Mouse (Mus musculus) embryonic facial prominence, embryonic 10.5 days (tissue): Measurements from ENCODE around the gene Dad1. TPM values are rescaled to one million over a fixed set of nuclear protein-coding genes. Genes with fewer than 3 reads are reported as not detected.
A peak's percentile ranks its signal among the peaks of the same experiment; 100 is the strongest.
"Not testable (repeated sequence)": the region's sequence is repeated elsewhere in the genome, so short reads cannot be mapped to it uniquely, and the experiment has no call there.

Source experiments
- DNase-seq: peaks from one replicate; pipeline ENCODE4 v3.0.0-alpha.2; 2017; ENCODE audit warnings: low spot score
- H3K27ac ChIP-seq: fragments of 300-500 bp; sonication (generic); replicated peaks from 2 replicates; pipeline ENCODE4 v1.5.1; 2016; ENCODE audit warnings: mild to moderate bottlenecking
- H3K27me3 ChIP-seq: fragments of 300-500 bp; sonication (generic); replicated peaks from 2 replicates; pipeline ENCODE4 v1.6.1; 2016; ENCODE audit warnings: low read depth, mild to moderate bottlenecking; ENCODE audit not compliant: poor library complexity, severe bottlenecking
- H3K36me3 ChIP-seq: fragments of 300-500 bp; sonication (generic); replicated peaks from 2 replicates; pipeline ENCODE4 v1.6.1; 2016; ENCODE audit warnings: mild to moderate bottlenecking, moderate library complexity
- H3K4me1 ChIP-seq: fragments of 300-500 bp; sonication (generic); 2 replicates; pipeline ENCODE4 v1.6.1; 2016
- H3K4me3 ChIP-seq: fragments of 300-500 bp; sonication (generic); 2 replicates; pipeline ENCODE4 v1.5.1; 2016; ENCODE audit warnings: mild to moderate bottlenecking, moderate library complexity
- H3K9me3 ChIP-seq: fragments of 300-500 bp; sonication (generic); 2 replicates; pipeline ENCODE4 v1.6.1; 2016; ENCODE audit warnings: mild to moderate bottlenecking
- WGBS: fragments of 180-500 bp; shearing (Covaris S2); methylation state at CpG from one replicate; pipeline ENCODE4 v1.1.7; 2016; 5-methylcytosine and 5-hydroxymethylcytosine counted together
- polyA plus RNA-seq: library from polyadenylated mRNA; unstranded; fragments of >200 nt; fragmentation: Nextera tagmentation; extraction: Ambion mirVana; gene quantifications from 2 replicates; pipeline ENCODE4 v1.2.1, GENCODE M21; 2016

The Dad1 gene
- polyA plus RNA-seq, 1 experiment from 2014 or later = 229 TPM

- DNase-seq = peak; percentile 78
- Histone ChIP-seq H3K4me3 (no peak overlapping the region), H3K36me3 (peaks cover 67% of the 10 kb centered on the region), H3K9me3 (no peaks in the 10 kb centered on the region), H3K27me3 (no peaks in the 10 kb centered on the region), H3K4me1 (0 out of 2 replicates have a peak, but pooled peaks cover 4% of the 10 kb centered on the region), H3K27ac (no peak overlapping the region)
- WGBS = 24% methylated on average over 7 of the region's 7 CpGs
Observed at GRCm38 (mm10) chr14:54239002-54239736, 14.7 kb downstream of the Dad1 start.

DNA sequence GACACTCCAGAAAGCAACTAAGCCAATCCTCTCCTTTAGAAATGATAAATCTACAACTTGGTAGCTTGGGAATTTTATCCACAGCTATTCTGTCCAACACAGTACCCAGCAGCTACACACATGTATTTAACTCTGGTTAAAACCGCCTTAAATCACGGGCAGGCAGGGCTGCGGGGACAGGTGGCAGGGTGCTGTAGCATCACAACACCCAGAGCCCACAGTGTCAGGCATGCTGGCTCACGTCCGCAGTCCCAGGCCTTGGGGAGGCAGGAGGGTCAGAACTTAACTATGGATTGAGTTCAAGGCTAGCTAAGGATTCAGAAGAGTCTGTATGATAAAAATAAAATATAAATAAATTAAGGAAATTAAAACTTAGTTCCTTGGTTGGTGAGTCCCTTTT, 17.0 kb downstream of the Dad1 start:
- no peaks in the 10 kb centered on the region for H3K27me3 ChIP-seq
- no peak overlapping the region for H3K27ac ChIP-seq
- no peak for DNase-seq
- H3K4me1 ChIP-seq = peaks cover 10% of the 10 kb centered on the region
- no peak overlapping the region for H3K4me3 ChIP-seq
- no peaks in the 10 kb centered on the region for H3K9me3 ChIP-seq
- WGBS = 93% methylated on average over 5 of the region's 5 CpGs
- peaks cover 48% of the 10 kb centered on the region for H3K36me3 ChIP-seq

DNA sequence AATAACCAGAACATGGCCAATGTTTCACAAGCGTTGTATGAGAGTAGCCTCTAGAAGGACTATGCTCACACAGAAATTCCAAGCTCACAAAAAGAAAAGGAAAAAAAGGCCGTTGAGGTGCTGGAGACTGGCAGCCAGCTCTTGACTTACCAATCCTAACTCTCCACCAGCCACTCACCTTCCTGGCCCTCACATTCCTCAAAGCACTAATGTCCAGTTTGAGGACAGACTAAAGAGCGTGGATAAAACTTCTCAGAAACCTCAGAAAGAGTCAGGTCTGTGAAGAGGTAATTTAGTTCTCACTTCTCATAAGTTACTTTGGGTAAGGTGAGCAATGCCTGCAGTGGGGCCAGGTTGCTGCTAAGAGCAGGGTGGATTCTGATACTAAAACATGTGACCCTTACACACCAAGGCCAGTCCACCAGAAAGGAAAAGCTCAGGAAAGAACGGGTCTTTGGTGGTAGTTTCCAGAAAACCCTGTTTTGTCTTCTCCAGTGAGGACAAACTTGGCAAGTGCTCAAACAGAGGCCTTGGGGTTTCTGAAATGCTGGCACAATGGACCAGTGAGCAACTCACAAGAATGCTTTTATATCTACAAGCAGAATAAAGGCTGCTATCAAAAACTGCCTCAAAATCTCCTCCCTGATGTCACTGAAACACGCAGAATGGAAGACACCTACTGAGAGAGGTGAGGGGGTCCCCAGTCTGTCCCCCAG, 17.9 kb downstream of the Dad1 start:
- no peaks in the 10 kb centered on the region for H3K9me3 ChIP-seq
- H3K27ac ChIP-seq = no peak overlapping the region
- peaks cover 39% of the 10 kb centered on the region for H3K36me3 ChIP-seq
- peaks cover 13% of the 10 kb centered on the region for H3K4me1 ChIP-seq
- no peaks in the 10 kb centered on the region for H3K27me3 ChIP-seq
- no peak for DNase-seq
- WGBS = 91% methylated on average over 5 of the region's 5 CpGs
- no peak overlapping the region for H3K4me3 ChIP-seq

- Histone ChIP-seq H3K4me1 (peaks cover 13% of the 10 kb centered on the region), H3K27ac (no peak overlapping the region; the same call in 1 of the 2 replicates), H3K4me3 (no peak overlapping the region), H3K36me3 (peaks cover 27% of the 10 kb centered on the region), H3K9me3 (no peaks in the 10 kb centered on the region), H3K27me3 (no peaks in the 10 kb centered on the region; the same call in 1 of the 2 replicates)
- no peak for DNase-seq
- 80% methylated on average over 20 of the region's 20 CpGs for WGBS
Observed at GRCm38 (mm10) chr14:54234231-54235040, 19.5 kb downstream of the Dad1 start.

DNA sequence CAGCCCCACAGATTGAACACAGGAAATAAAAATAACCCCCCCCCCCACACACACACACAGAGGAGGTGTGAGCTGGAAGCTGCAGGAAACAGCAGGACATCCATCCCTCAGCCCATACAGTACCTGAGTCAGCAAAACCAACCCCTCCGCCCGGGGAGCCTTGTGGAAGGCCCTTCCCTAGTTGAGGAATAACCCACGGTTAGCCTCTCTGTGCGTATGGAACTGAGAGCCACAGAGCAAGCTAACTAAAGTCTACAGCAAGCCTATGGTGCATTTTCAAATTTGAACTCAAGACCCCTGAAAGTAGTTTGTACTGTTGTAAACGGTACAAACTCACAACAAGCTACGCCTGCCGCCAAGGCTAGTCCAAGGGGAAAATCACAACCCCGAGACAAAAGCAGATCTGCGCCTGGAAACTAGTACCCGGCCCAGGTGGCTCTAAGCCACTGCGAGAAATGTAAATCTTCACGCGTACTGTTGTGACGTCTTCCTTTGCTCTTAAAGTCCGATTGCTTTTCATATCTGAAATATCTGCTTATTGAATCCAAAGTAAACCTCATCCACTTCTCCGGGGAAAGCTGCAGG, 20.3 kb downstream of the Dad1 start:
- Histone ChIP-seq H3K4me1 (peaks cover 21% of the 10 kb centered on the region), H3K4me3 (no peak overlapping the region), H3K27ac (no peak overlapping the region; the same call in 1 of the 2 replicates), H3K27me3 (no peaks in the 10 kb centered on the region; the same call in 1 of the 2 replicates), H3K36me3 (peaks cover 24% of the 10 kb centered on the region), H3K9me3 (no peaks in the 10 kb centered on the region)
- 78% methylated on average over 16 of the region's 16 CpGs for WGBS
- DNase-seq = no peak

DNA sequence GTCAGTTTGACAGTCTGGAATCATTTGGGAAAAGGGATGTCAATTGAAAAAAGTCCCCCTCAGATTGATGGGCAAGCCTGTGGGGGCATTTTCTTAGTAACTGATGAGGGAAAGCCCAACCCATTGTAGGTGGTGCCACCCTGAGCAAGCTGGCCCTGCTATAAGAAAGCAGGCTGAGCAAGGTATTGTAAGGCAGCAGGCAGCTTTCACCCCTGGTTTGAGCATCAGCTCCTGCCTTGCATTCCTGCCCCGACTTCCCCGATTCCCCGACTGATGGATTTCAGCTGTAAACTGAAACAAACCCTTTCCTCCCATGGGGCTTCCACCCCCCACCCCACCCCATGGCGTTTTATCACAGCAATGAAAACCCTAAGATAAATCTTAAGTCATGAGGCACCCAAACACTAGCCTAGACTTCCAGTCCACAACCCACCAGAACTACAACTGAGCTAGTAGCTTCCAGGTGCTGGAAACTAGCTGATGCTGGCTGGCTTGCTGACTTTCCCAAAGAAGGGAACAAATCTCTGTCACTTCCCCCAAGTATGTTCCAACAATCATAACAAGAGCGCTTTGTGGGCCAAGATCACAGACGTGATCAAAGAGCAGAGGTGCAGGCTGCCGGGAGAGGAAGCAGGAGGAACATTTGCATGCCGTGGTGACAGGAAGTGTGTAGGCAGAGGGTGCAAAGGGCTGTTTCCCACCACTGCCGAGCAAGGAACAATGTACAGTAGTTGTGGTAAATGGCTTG, 20.9 kb downstream of the Dad1 start:
- no peaks in the 10 kb centered on the region; the same call in 1 of the 2 replicates for H3K27me3 ChIP-seq
- H3K9me3 ChIP-seq = no peaks in the 10 kb centered on the region
- peak overlapping the region; percentile 12; the same call in 1 of the 2 replicates for H3K27ac ChIP-seq
- H3K4me3 ChIP-seq = no peak overlapping the region
- peaks cover 23% of the 10 kb centered on the region for H3K36me3 ChIP-seq
- DNase-seq = no peak
- peaks cover 28% of the 10 kb centered on the region for H3K4me1 ChIP-seq
- WGBS = 46% methylated on average over 9 of the region's 9 CpGs

GRCm38 (mm10) chr14:54232143-54232542, 21.8 kb downstream of the Dad1 start:
- DNase-seq = no peak
- WGBS = 86% methylated on average over 9 of the region's 9 CpGs
- Histone ChIP-seq H3K27me3 (no peaks in the 10 kb centered on the region; the same call in 1 of the 2 replicates), H3K36me3 (peaks cover 19% of the 10 kb centered on the region), H3K4me3 (no peak overlapping the region), H3K4me1 (peaks cover 29% of the 10 kb centered on the region), H3K9me3 (no peaks in the 10 kb centered on the region), H3K27ac (no peak overlapping the region)

- 86% methylated on average over 21 of the region's 21 CpGs for WGBS
- DNase-seq = no peak
Observed at GRCm38 (mm10) chr14:54231176-54231956, 22.5 kb downstream of the Dad1 start.

DNA sequence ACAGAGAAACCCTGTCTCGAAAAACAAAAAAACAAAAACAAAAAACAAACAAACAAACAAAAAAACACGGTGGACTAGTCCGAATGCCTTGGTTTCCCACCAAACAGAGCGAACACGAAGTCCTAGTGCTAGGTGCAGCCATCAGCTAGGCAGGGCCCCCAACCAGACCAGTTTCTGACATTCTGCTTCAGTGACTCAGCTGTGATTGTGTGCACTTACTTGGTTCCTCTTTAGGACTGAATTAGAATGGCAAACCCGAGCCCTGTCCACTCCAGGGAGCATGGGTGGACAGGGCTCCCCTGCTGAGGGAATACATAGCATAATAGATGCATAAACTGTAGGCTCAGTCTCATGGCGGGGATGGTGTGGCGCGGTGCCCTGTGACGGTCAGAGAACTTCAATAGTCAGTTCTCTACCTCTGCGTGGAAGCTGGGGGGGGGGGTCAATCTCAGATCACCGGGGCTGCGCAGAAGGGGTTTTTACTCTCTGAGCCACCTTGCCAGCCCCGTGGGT, 23.2 kb downstream of the Dad1 start:
- peaks cover 29% of the 10 kb centered on the region for H3K4me1 ChIP-seq
- peaks cover 16% of the 10 kb centered on the region for H3K36me3 ChIP-seq

More at GRCm38 (mm10) chr14:54231176-54231956, 22.5 kb downstream of the Dad1 start:
- Histone ChIP-seq H3K36me3 (peaks cover 19% of the 10 kb centered on the region), H3K27me3 (peaks cover 5% of the 10 kb centered on the region; the same call in 1 of the 2 replicates), H3K4me3 (no peak overlapping the region), H3K27ac (0 out of 2 replicates have a peak overlapping the region, but pooled peaks have one; percentile 1), H3K4me1 (peaks cover 29% of the 10 kb centered on the region), H3K9me3 (no peaks in the 10 kb centered on the region)

GRCm38 (mm10) chr14:54229849-54230248, 24.1 kb downstream of the Dad1 start:
- H3K9me3 ChIP-seq, H3K27ac ChIP-seq, H3K27me3 ChIP-seq, H3K36me3 ChIP-seq, H3K4me3 ChIP-seq, DNase-seq: not testable (repeated sequence)
- 74% methylated on average over 4 of the region's 4 CpGs for WGBS
- H3K4me1 ChIP-seq = peaks cover 32% of the 10 kb centered on the region

More for the DNA sequence above, 23.2 kb downstream of the Dad1 start:
- peaks cover 9% of the 10 kb centered on the region; the same call in 1 of the 2 replicates for H3K27me3 ChIP-seq
- no peak for DNase-seq
- H3K4me3 ChIP-seq = no peak overlapping the region
- no peak overlapping the region for H3K27ac ChIP-seq
- no peaks in the 10 kb centered on the region for H3K9me3 ChIP-seq
- WGBS = 88% methylated on average over 14 of the region's 14 CpGs
